Mouse (Mus musculus) monocyte, adult 5-6 weeks (primary cell): ENCODE data around the gene Stradb. TPM values are rescaled to one million over a fixed set of nuclear protein-coding genes. Genes with fewer than 3 reads are reported as not detected.

ENCODE experiments used
- total RNA-seq: library from RNA; stranded (forward); fragments of 200-1000, 200-491, 200-594 nt; gene quantifications from 3 replicates; pipeline ENCODE4 v1.2.3, GENCODE M21; 2017

Gene Stradb
- total RNA-seq, 1 experiment from 2014 or later, result 2.5 TPM

Other genes with a start within 250 kb of the Stradb start
- 112 to 160 TPM (median 128 TPM) in 3 replicates for gene Casp8, start 178.1 kb upstream of the Stradb start, total RNA-seq
- gene Trak2, start 92 bp upstream of the Stradb start, total RNA-seq, result 31.2 to 63.6 TPM (median 45.6 TPM) in 3 replicates
- gene C2cd6, start 121.4 kb downstream of the Stradb start, total RNA-seq, result 0.86 TPM in 1 of 3 replicates, not detected in the others
- gene Tmem237, start 146.9 kb downstream of the Stradb start, total RNA-seq, result 2.9 to 11.2 TPM (median 7.5 TPM) in 3 replicates
- 0.38 to 1.1 TPM in 2 of 3 replicates, not detected in the other for gene Mpp4, start 189.9 kb downstream of the Stradb start, total RNA-seq